Mouse (Mus musculus): Measurements from ENCODE around the gene Msi2.

DNA sequence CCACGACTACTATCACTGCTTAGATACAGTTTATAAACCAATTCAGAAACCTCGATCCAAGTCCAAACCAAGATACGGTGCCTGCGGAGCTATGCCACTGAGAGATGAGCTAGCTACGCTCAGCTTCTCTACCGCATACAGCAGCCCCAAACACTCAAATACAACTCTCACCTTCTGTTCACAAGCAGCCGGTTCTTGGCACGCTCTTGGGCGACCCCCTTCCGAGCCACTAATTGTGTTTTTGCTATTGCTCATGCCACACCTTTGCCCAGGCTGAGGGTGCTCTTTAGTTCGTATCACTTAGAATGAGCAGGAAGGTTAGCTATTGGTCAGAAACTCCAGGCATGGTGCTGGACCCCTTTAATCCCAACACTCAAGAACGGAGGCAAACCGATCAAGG lies 45.1 kb upstream of the Msi2 start:
- no peak for TF ChIP-seq CTCF (IDR thresholded peaks at IDR 0.05; ENCODE audit: low read depth)
- TF ChIP-seq EP300 (IDR thresholded peaks at IDR 0.05; ENCODE audit: low read depth) = no peak
